Mouse (Mus musculus) heart, embryonic 15.5 days (tissue): ENCODE data around the gene Frrs1. TPM values are rescaled to one million over a fixed set of nuclear protein-coding genes. Genes with fewer than 3 reads are reported as not detected.
"Not testable (repeated sequence)": the region's sequence is repeated elsewhere in the genome, so short reads cannot be mapped to it uniquely, and the experiment has no call there.

Source experiments
- ATAC-seq: fragments of 200-750 bp; cut with Nextera tagmentation; replicated peaks from 2 replicates; pipeline ENCODE4 v1.8.0; 2017; ENCODE audit warnings: low read depth, moderate TSS enrichment; ENCODE audit not compliant: insufficient number of reproducible peaks, insufficient read depth, low FRiP score
- H3K27ac ChIP-seq: fragments of 300-500 bp; sonication (generic); 2 replicates; pipeline ENCODE4 v1.5.1; 2015; ENCODE audit warnings: mild to moderate bottlenecking, inconsistent platforms
- H3K27me3 ChIP-seq: fragments of 300-500 bp; sonication (generic); 2 replicates; pipeline ENCODE4 v1.6.1; 2015; ENCODE audit warnings: inconsistent platforms
- H3K36me3 ChIP-seq: fragments of 300-500 bp; sonication (generic); 2 replicates; pipeline ENCODE4 v1.6.1; 2015; ENCODE audit warnings: mild to moderate bottlenecking, inconsistent platforms
- H3K4me1 ChIP-seq: fragments of 300-500 bp; sonication (generic); replicated peaks from 2 replicates; pipeline ENCODE4 v1.6.1; 2015; ENCODE audit warnings: inconsistent platforms
- H3K4me2 ChIP-seq: fragments of 300-500 bp; sonication (generic); 2 replicates; pipeline ENCODE4 v1.6.1; 2015; ENCODE audit warnings: inconsistent platforms, mild to moderate bottlenecking, moderate library complexity
- H3K4me3 ChIP-seq: fragments of 300-500 bp; sonication (generic); 2 replicates; pipeline ENCODE4 v1.5.1; 2015; ENCODE audit warnings: mild to moderate bottlenecking, inconsistent platforms
- H3K9ac ChIP-seq: fragments of 300-500 bp; sonication (generic); 2 replicates; pipeline ENCODE4 v1.6.1; 2015; ENCODE audit warnings: mild to moderate bottlenecking, inconsistent platforms
- H3K9me3 ChIP-seq: fragments of 300-500 bp; sonication (generic); replicated peaks from 2 replicates; pipeline ENCODE4 v1.6.1; 2016; ENCODE audit warnings: inconsistent platforms
- WGBS: fragments of 180-500 bp; shearing (Covaris S2); methylation state at CpG from one replicate; pipeline ENCODE4 v1.1.7; 2015; ENCODE audit warnings: mixed read lengths; 5-methylcytosine and 5-hydroxymethylcytosine counted together
- polyA plus RNA-seq: library from polyadenylated mRNA; unstranded; fragments of >200 nt; fragmentation: Nextera tagmentation; extraction: Ambion mirVana; gene quantifications from 2 replicates; pipeline ENCODE4 v1.2.1, GENCODE M21; 2015

The Frrs1 gene
- polyA plus RNA-seq, result 14.8 and 18.6 TPM in 2 replicates

GRCm38 (mm10) chr3:116858941-116859685, at the start of gene Frrs1:
Gene Frrs1, plus strand, starts transcription at chr3:116859464.
- Histone ChIP-seq H3K9ac (no peak within 1 kb of the TSS), H3K36me3 (no peaks in the 10 kb centered on the region), H3K4me3 (no peak within 1 kb of the TSS), H3K27ac (no peak within 1 kb of the TSS), H3K27me3 (no peaks in the 10 kb centered on the region), H3K4me2 (no peak within 1 kb of the TSS), H3K9me3 (no peaks in the 10 kb centered on the region), H3K4me1 (0 out of 2 replicates have a peak, but pooled peaks cover 4% of the 10 kb centered on the region)
- WGBS, result 75% methylated on average over 9 of the region's 9 CpGs
- ATAC-seq, result no peak

GRCm38 (mm10) chr3:116810351-116810750, 48.9 kb upstream of the Frrs1 start:
- not testable (repeated sequence) for H3K9me3 ChIP-seq, H3K36me3 ChIP-seq, H3K27me3 ChIP-seq, H3K4me3 ChIP-seq, H3K4me2 ChIP-seq, ATAC-seq, H3K27ac ChIP-seq, H3K4me1 ChIP-seq, H3K9ac ChIP-seq
- 81% methylated on average over 6 of the region's 6 CpGs for WGBS

- Histone ChIP-seq H3K4me1 (peaks cover 5% of the 10 kb centered on the region; the same call in 1 of the 2 replicates), H3K27me3 (no peaks in the 10 kb centered on the region), H3K27ac (no peak overlapping the region), H3K4me2 (no peak overlapping the region), H3K36me3 (no peaks in the 10 kb centered on the region), H3K9ac (no peak overlapping the region), H3K4me3 (no peak overlapping the region), H3K9me3 (no peaks in the 10 kb centered on the region)
- no peak for ATAC-seq
- WGBS, result 78% methylated on average over 2 of the region's 2 CpGs
Observed at GRCm38 (mm10) chr3:116812946-116813345, 46.3 kb upstream of the Frrs1 start.

GRCm38 (mm10) chr3:116815305-116815797, 43.9 kb upstream of the Frrs1 start:
- no peak overlapping the region for H3K27ac ChIP-seq
- no peak for ATAC-seq
- 75% methylated on average over 6 of the region's 6 CpGs for WGBS
- H3K9me3 ChIP-seq, result no peaks in the 10 kb centered on the region
- peaks cover 5% of the 10 kb centered on the region; the same call in 1 of the 2 replicates for H3K4me1 ChIP-seq
- no peak overlapping the region for H3K9ac ChIP-seq
- H3K4me2 ChIP-seq, result no peak overlapping the region
- no peaks in the 10 kb centered on the region for H3K27me3 ChIP-seq
- H3K4me3 ChIP-seq, result no peak overlapping the region
- no peaks in the 10 kb centered on the region for H3K36me3 ChIP-seq

- no peaks in the 10 kb centered on the region for H3K36me3 ChIP-seq
- no peak overlapping the region for H3K4me3 ChIP-seq
- H3K9me3 ChIP-seq, result no peaks in the 10 kb centered on the region
- no peak overlapping the region for H3K27ac ChIP-seq
- ATAC-seq, result no peak
- H3K27me3 ChIP-seq, result no peaks in the 10 kb centered on the region
- H3K9ac ChIP-seq, result no peak overlapping the region
- peaks cover 5% of the 10 kb centered on the region; the same call in 1 of the 2 replicates for H3K4me1 ChIP-seq
- no peak overlapping the region for H3K4me2 ChIP-seq
- WGBS, result 79% methylated on average over 4 of the region's 4 CpGs
Observed at GRCm38 (mm10) chr3:116815916-116816315, 43.3 kb upstream of the Frrs1 start.

DNA sequence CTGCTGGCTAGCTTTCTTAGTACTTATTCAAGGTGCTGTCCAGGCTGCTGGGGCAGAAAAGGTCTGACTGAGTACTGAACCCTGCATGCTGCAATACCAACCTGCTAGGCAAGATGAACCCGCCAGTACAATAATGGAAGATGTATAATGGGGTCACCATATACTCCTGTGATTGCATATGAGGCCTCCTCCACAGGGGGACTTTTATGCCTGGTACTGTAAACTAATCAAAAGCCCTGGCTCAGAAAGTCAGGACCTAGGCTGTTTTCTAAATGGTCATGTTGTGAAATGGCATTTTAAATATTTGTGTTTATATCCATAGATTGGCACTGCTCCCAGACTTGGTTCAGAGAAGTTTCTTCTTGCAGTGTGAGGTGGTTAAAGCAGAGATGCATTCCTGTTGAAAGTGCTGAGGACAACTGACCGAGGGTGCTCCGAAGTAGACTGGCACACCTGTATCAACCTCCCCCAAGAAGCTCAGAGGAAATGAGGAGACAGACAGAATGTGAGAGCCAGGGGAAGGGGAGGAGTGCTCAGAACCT, 42.5 kb upstream of the Frrs1 start:
- H3K4me3 ChIP-seq, result no peak overlapping the region
- H3K4me2 ChIP-seq, result no peak overlapping the region
- no peak for ATAC-seq
- H3K27ac ChIP-seq, result no peak overlapping the region; the same call in 1 of the 2 replicates
- no peaks in the 10 kb centered on the region for H3K27me3 ChIP-seq
- peaks cover 5% of the 10 kb centered on the region; the same call in 1 of the 2 replicates for H3K4me1 ChIP-seq
- no peaks in the 10 kb centered on the region for H3K36me3 ChIP-seq
- 67% methylated on average over 3 of the region's 3 CpGs for WGBS
- H3K9ac ChIP-seq, result no peak overlapping the region
- H3K9me3 ChIP-seq, result no peaks in the 10 kb centered on the region

- Histone ChIP-seq H3K4me3 (no peak overlapping the region), H3K9me3 (no peaks in the 10 kb centered on the region), H3K4me1 (peaks cover 5% of the 10 kb centered on the region; the same call in 1 of the 2 replicates), H3K27ac (no peak overlapping the region; the same call in 1 of the 2 replicates), H3K36me3 (no peaks in the 10 kb centered on the region), H3K27me3 (no peaks in the 10 kb centered on the region), H3K4me2 (no peak overlapping the region), H3K9ac (no peak overlapping the region)
- ATAC-seq, result no peak
- WGBS, result 88% methylated on average over 7 of the region's 7 CpGs
Observed at GRCm38 (mm10) chr3:116817231-116817630, 42.0 kb upstream of the Frrs1 start.

GRCm38 (mm10) chr3:116826471-116827215, 32.6 kb upstream of the Frrs1 start:
- H3K27ac ChIP-seq, result no peak overlapping the region
- H3K4me3 ChIP-seq, result no peak overlapping the region
- H3K9ac ChIP-seq, result no peak overlapping the region
- H3K4me1 ChIP-seq, result no peaks in the 10 kb centered on the region
- H3K4me2 ChIP-seq, result no peak overlapping the region
- no peaks in the 10 kb centered on the region for H3K36me3 ChIP-seq
- no peak for ATAC-seq
- WGBS, result 67% methylated on average over 4 of the region's 4 CpGs
- no peaks in the 10 kb centered on the region for H3K27me3 ChIP-seq
- no peaks in the 10 kb centered on the region for H3K9me3 ChIP-seq

DNA sequence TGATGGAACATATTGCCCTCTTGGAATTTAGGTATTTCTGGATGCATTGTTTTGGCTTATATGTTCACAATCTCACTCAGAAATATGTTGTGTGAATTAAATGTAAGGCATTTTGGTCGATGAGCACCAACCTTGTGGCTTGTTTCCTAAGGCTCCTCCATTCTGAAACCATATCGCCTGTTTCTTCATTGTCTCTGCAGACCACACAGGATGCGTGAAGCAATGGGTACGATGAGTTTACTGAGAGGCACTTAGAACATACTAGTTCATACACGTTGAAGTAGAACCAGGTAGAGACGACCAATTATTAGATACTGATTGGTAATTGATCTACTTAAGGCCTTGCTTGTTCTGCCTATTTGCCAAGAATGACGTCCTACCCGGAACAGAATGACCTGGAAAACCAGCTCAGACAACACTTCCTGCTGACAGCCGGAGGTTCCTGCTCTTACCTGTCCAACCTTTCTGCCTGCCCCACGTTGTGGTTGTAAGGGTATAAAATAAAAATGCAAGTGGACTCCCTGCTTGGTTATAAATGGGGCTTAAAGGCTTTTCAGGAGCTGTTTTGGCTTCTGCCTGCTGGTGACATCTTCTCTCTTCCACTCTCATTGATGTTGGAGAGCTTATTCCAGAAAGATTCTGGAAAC, 29.9 kb upstream of the Frrs1 start:
- WGBS, result 84% methylated on average over 10 of the region's 10 CpGs
- Histone ChIP-seq H3K4me1 (peaks cover 8% of the 10 kb centered on the region), H3K36me3 (no peaks in the 10 kb centered on the region), H3K4me3 (no peak overlapping the region), H3K4me2 (no peak overlapping the region), H3K27me3 (no peaks in the 10 kb centered on the region), H3K27ac (no peak overlapping the region), H3K9me3 (no peaks in the 10 kb centered on the region), H3K9ac (no peak overlapping the region)
- ATAC-seq, result no peak

GRCm38 (mm10) chr3:116831324-116831723, 27.9 kb upstream of the Frrs1 start:
- Histone ChIP-seq H3K9me3 (no peaks in the 10 kb centered on the region), H3K4me2 (no peak overlapping the region), H3K27ac (no peak overlapping the region), H3K4me1 (peaks cover 8% of the 10 kb centered on the region), H3K4me3 (no peak overlapping the region), H3K36me3 (no peaks in the 10 kb centered on the region), H3K27me3 (no peaks in the 10 kb centered on the region), H3K9ac (no peak overlapping the region)
- ATAC-seq, result no peak
- WGBS, result 46% methylated on average over 5 of the region's 5 CpGs
